Mouse (Mus musculus): Measurements from ENCODE around the gene St6gal1.

DNA sequence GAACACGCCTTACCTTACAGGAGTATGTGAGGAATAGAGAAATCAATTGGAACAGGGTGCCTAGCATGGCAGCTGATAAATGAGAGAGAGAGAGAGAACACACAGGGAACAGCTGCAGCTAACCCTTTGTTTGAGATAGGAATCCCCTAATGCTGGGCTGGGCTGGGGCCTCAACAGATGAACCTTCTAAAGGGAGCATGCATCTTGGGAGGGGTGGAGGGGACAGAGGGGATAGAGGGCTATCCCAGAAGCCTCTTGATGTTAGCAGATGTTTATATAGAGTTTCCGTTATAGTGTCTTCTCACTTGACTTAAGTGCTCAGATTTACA is 26.9 kb downstream of the St6gal1 start:
- TF ChIP-seq EP300 (IDR thresholded peaks at IDR 0.05; ENCODE audit: low read depth) (no peak), CTCF (IDR thresholded peaks at IDR 0.05; ENCODE audit: low read depth) (no peak)
